In the genomic region with DNA sequence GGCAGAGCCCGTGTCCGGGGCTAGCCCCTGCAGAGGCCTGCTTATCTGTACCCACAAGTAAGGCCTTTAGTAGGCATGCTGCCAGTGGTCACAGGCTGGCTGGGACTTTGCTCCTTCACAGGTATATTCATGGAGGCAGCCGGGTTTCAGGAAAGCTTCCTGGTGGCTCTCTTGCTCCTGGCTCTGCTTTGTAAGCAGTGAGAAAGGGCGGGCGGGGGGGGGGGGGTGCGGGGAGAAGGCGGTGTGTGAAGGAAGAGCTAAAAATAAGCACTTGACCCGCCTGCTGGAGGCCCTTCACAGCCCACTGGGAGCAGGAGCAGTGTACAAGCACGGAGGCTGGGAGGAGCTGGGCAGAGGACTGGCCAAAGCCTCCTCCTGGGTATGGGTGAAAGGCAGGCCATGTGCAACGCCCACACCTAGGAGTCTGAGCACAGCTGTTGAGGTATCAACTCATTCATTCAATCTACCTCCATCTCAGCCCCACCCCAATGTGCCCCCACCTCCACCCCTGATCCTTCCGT, we compare ENCODE assay signal across 9 mouse cellular contexts. TPM values are rescaled to one million over a fixed set of nuclear protein-coding genes. Genes with fewer than 3 reads are reported as not detected.
DNase-seq lines count a peak whose midpoint lies in the region; ATAC-seq and TF ChIP-seq lines count a peak whose summit lies in the region.
"Had no signal": no experiment of that assay in that cellular context is flagged by ENCODE, and none has a peak within 500 bp of the region (broad histone marks: within the 10 kb centered on the region; RNA-seq: fewer than 3 reads in every experiment).

No protein-coding gene starts in this region.

- no peak overlapping the region; the same call in 1 of the 2 replicates for H3K4me2 ChIP-seq in intestine, postnatal 0 days (replicated peaks; ENCODE audit: low read depth)
- no peak overlapping the region for H3K4me2 ChIP-seq in lung, embryonic 15.5 days
- H3K4me2 ChIP-seq in hindbrain, embryonic 13.5 days, result no peak overlapping the region
- no peak overlapping the region for H3K4me2 ChIP-seq in midbrain, embryonic 11.5 days

- peaks cover 19% of the 10 kb centered on the region; the same call in 1 of the 2 replicates for H3K36me3 ChIP-seq in intestine, postnatal 0 days (ENCODE audit: control insufficient read depth, insufficient read depth)
- no peaks in the 10 kb centered on the region for H3K36me3 ChIP-seq in lung, embryonic 15.5 days
- peaks cover 48% of the 10 kb centered on the region for H3K36me3 ChIP-seq in hindbrain, embryonic 13.5 days
- H3K36me3 ChIP-seq in midbrain, embryonic 11.5 days (ENCODE audit: control insufficient read depth, insufficient read depth, low read length), result peaks cover 7% of the 10 kb centered on the region

- TF ChIP-seq CTCF in bone marrow macrophage, adult 2 months (IDR thresholded peaks at IDR 0.05; ENCODE audit: low read depth, low read length), result no peak
- no peak for TF ChIP-seq CTCF in intestine, postnatal 0 days (IDR thresholded peaks at IDR 0.05; ENCODE audit: low read depth)

- no peak overlapping the region for H3K9ac ChIP-seq in intestine, postnatal 0 days (ENCODE audit: low read depth, low read length)
- no peak overlapping the region for H3K9ac ChIP-seq in lung, embryonic 15.5 days
- H3K9ac ChIP-seq in hindbrain, embryonic 13.5 days, result no peak overlapping the region
- no peak overlapping the region for H3K9ac ChIP-seq in midbrain, embryonic 11.5 days (ENCODE audit: low read length)

- peaks cover 66% of the 10 kb centered on the region for H3K4me1 ChIP-seq in bone marrow macrophage, adult 2 months (ENCODE audit: control insufficient read depth, insufficient read depth, low read length)
- H3K4me1 ChIP-seq in intestine, postnatal 0 days (replicated peaks; ENCODE audit: control insufficient read depth, insufficient read depth, low read length), result peaks cover 12% of the 10 kb centered on the region
- H3K4me1 ChIP-seq in lung, embryonic 15.5 days, result peaks cover 10% of the 10 kb centered on the region
- H3K4me1 ChIP-seq in hindbrain, embryonic 13.5 days (replicated peaks), result no peaks in the 10 kb centered on the region
- H3K4me1 ChIP-seq in midbrain, embryonic 11.5 days (ENCODE audit: control insufficient read depth, insufficient read depth, low read length), result no peaks in the 10 kb centered on the region

- no peaks in the 10 kb centered on the region for H3K9me3 ChIP-seq in intestine, postnatal 0 days (ENCODE audit: control insufficient read depth)
- H3K9me3 ChIP-seq in lung, embryonic 15.5 days, result no peaks in the 10 kb centered on the region
- H3K9me3 ChIP-seq in hindbrain, embryonic 13.5 days, result no peaks in the 10 kb centered on the region
- no peaks in the 10 kb centered on the region for H3K9me3 ChIP-seq in midbrain, embryonic 11.5 days (ENCODE audit: control insufficient read depth, low read length)

- no peak for TF ChIP-seq POLR2A in bone marrow macrophage, adult 2 months (IDR thresholded peaks at IDR 0.05; ENCODE audit: borderline replicate concordance, low read depth, low read length)

- peak overlapping the region; percentile 43 for H3K4me3 ChIP-seq in bone marrow macrophage, adult 2 months (ENCODE audit: insufficient read depth, low read length)
- no peak overlapping the region for H3K4me3 ChIP-seq in intestine, postnatal 0 days (ENCODE audit: low read depth, low read length)
- H3K4me3 ChIP-seq in lung, embryonic 15.5 days, result no peak overlapping the region
- no peak overlapping the region for H3K4me3 ChIP-seq in hindbrain, embryonic 13.5 days
- no peak overlapping the region for H3K4me3 ChIP-seq in midbrain, embryonic 11.5 days (ENCODE audit: low read depth, low read length)
- H3K4me3 ChIP-seq: erythroblast, embryonic 14.5 days had no signal

- no peaks in the 10 kb centered on the region for H3K27me3 ChIP-seq in intestine, postnatal 0 days (replicated peaks; ENCODE audit: control insufficient read depth, insufficient read depth, low read length)
- H3K27me3 ChIP-seq in lung, embryonic 15.5 days, result peaks cover 13% of the 10 kb centered on the region
- no peaks in the 10 kb centered on the region for H3K27me3 ChIP-seq in hindbrain, embryonic 13.5 days
- no peaks in the 10 kb centered on the region for H3K27me3 ChIP-seq in midbrain, embryonic 11.5 days (ENCODE audit: control insufficient read depth, insufficient read depth, low read length)

- peak; percentile 88 for ATAC-seq in intestine, postnatal 0 days
- peak; percentile 40; the same call in 1 of the 2 replicates for ATAC-seq in lung, embryonic 15.5 days (ENCODE audit: borderline replicate concordance, extremely low read depth, low FRiP score, low TSS enrichment)
- ATAC-seq in hindbrain, embryonic 13.5 days (ENCODE audit: low FRiP score), result no peak
- ATAC-seq in monocyte, adult 5-6 weeks (replicated peaks; ENCODE audit: insufficient number of reproducible peaks, low FRiP score, low TSS enrichment, poor library complexity, severe bottlenecking), result no peak
- ATAC-seq in midbrain, embryonic 11.5 days (ENCODE audit: low FRiP score), result no peak

- 14% methylated on average over 11 of the region's 11 CpGs for WGBS in intestine, postnatal 0 days
- WGBS in lung, embryonic 15.5 days, result 23% methylated on average over 8 of the region's 11 CpGs
- WGBS in hindbrain, embryonic 13.5 days, result 85% methylated on average over 6 of the region's 11 CpGs
- 63% methylated on average over 9 of the region's 11 CpGs for WGBS in midbrain, embryonic 11.5 days

- DNase-seq in cerebellum, adult 9-11 months, result peak; percentile 73
- DNase-seq in cerebellum, adult 8-10 months, result no peak
- no peak for DNase-seq in midbrain, embryonic 11.5 days (ENCODE audit: low spot score, missing footprints)

- peak overlapping the region; percentile 94 for H3K27ac ChIP-seq in bone marrow macrophage, adult 2 months (ENCODE audit: insufficient read depth, low read depth, low read length)
- peak overlapping the region; percentile 90 for H3K27ac ChIP-seq in intestine, postnatal 0 days (ENCODE audit: low read depth, low read length)
- no peak overlapping the region for H3K27ac ChIP-seq in lung, embryonic 15.5 days
- no peak overlapping the region for H3K27ac ChIP-seq in hindbrain, embryonic 13.5 days
- H3K27ac ChIP-seq in midbrain, embryonic 11.5 days (ENCODE audit: low read depth, low read length), result no peak overlapping the region

RNA-seq across cellular contexts. Expression of gene Apeh, which starts 25.5 kb away (rescaled TPM):
- polyA plus RNA-seq in bone marrow macrophage, adult 2 months (2012; ENCODE audit: insufficient read depth, insufficient read length, missing spikeins), result 52.2 and 52.7 TPM in 2 replicates
- polyA plus RNA-seq in intestine, postnatal 0 days (2015; fragmentation: Nextera tagmentation; extraction: Ambion mirVana), result 82.6 and 98.4 TPM in 2 replicates
- polyA plus RNA-seq in lung, embryonic 15.5 days (2015; fragmentation: Nextera tagmentation; extraction: Ambion mirVana), result 57.8 and 59.1 TPM in 2 replicates
- 57.7 and 57.8 TPM in 2 replicates for polyA plus RNA-seq in hindbrain, embryonic 13.5 days (2015; fragmentation: Nextera tagmentation; extraction: Ambion mirVana)
- 63.3 to 124 TPM (median 97.2 TPM) in 3 replicates for total RNA-seq in monocyte, adult 5-6 weeks (2017)
- polyA plus RNA-seq in midbrain, embryonic 11.5 days (2014; fragmentation: Nextera tagmentation; extraction: Ambion mirVana), result 53.0 and 67.3 TPM in 2 replicates

RNA-seq across cellular contexts. Expression of gene Rnf123, which starts 36.8 kb away (rescaled TPM):
- polyA plus RNA-seq in bone marrow macrophage, adult 2 months (2012; ENCODE audit: insufficient read depth, insufficient read length, missing spikeins), result 23.5 and 24.9 TPM in 2 replicates
- polyA plus RNA-seq in intestine, postnatal 0 days (2015; fragmentation: Nextera tagmentation; extraction: Ambion mirVana), result 17.2 and 18.2 TPM in 2 replicates
- polyA plus RNA-seq in lung, embryonic 15.5 days (2015; fragmentation: Nextera tagmentation; extraction: Ambion mirVana), result 22.3 and 28.4 TPM in 2 replicates
- polyA plus RNA-seq in hindbrain, embryonic 13.5 days (2015; fragmentation: Nextera tagmentation; extraction: Ambion mirVana), result 42.8 and 43.1 TPM in 2 replicates
- 21.5 to 53.5 TPM (median 30.5 TPM) in 3 replicates for total RNA-seq in monocyte, adult 5-6 weeks (2017)
- 27.2 and 29.2 TPM in 2 replicates for polyA plus RNA-seq in midbrain, embryonic 11.5 days (2014; fragmentation: Nextera tagmentation; extraction: Ambion mirVana)

RNA-seq across cellular contexts. Expression of gene Mst1, which starts 39.7 kb away (rescaled TPM):
- polyA plus RNA-seq in bone marrow macrophage, adult 2 months (2012; ENCODE audit: insufficient read depth, insufficient read length, missing spikeins), result not detected in 2 replicates
- 0.78 and 0.84 TPM in 2 replicates for polyA plus RNA-seq in intestine, postnatal 0 days (2015; fragmentation: Nextera tagmentation; extraction: Ambion mirVana)
- polyA plus RNA-seq in lung, embryonic 15.5 days (2015; fragmentation: Nextera tagmentation; extraction: Ambion mirVana), result 0.25 and 0.35 TPM in 2 replicates
- not detected in 2 replicates for polyA plus RNA-seq in hindbrain, embryonic 13.5 days (2015; fragmentation: Nextera tagmentation; extraction: Ambion mirVana)
- total RNA-seq in monocyte, adult 5-6 weeks (2017), result not detected in 3 replicates
- polyA plus RNA-seq in midbrain, embryonic 11.5 days (2014; fragmentation: Nextera tagmentation; extraction: Ambion mirVana), result 0.47 and 0.78 TPM in 2 replicates

Comparison
In these comparisons a context has a peak if more than half of its experiments do, and no peak if none do; other contexts are left out.
1. H3K27ac ChIP-seq: peak in bone marrow macrophage, adult 2 months (single experiment) and intestine, postnatal 0 days (single experiment); none in lung, embryonic 15.5 days (single experiment), hindbrain, embryonic 13.5 days (single experiment) and midbrain, embryonic 11.5 days (single experiment).
2. ATAC-seq: peak in intestine, postnatal 0 days (single experiment) and lung, embryonic 15.5 days (single experiment); none in hindbrain, embryonic 13.5 days (single experiment), monocyte, adult 5-6 weeks (single experiment) and midbrain, embryonic 11.5 days (single experiment).